Mouse (Mus musculus): ENCODE data around the gene Khdc1b. TPM values are rescaled to one million over a fixed set of nuclear protein-coding genes. Genes with fewer than 3 reads are reported as not detected.

Khdc1b gene
- polyA plus RNA-seq, 1 experiment from 2014 or later, result not detected

GRCm38 (mm10) chr1:21431666-21432065, 48.3 kb downstream of the Khdc1b start:
- H3K4me3 ChIP-seq (ENCODE audit: inconsistent target), result no peak overlapping the region
- H3K27ac ChIP-seq, result no peak overlapping the region
- H3K79me2 ChIP-seq (ENCODE audit: inconsistent target), result no peaks in the 10 kb centered on the region
- WGBS (ENCODE audit: missing documents), result 97% methylated on average over 3 of the region's 3 CpGs
- H3K36me3 ChIP-seq (ENCODE audit: inconsistent target), result no peaks in the 10 kb centered on the region

GRCm38 (mm10) chr1:21434853-21435252, 51.5 kb downstream of the Khdc1b start:
- 81% methylated on average over 3 of the region's 3 CpGs for WGBS (ENCODE audit: missing documents)
- Histone ChIP-seq H3K36me3 (ENCODE audit: inconsistent target) (no peaks in the 10 kb centered on the region), H3K27ac (no peak overlapping the region), H3K79me2 (ENCODE audit: inconsistent target) (no peaks in the 10 kb centered on the region), H3K4me3 (ENCODE audit: inconsistent target) (no peak overlapping the region)

Other genes starting within 250 kb of the Khdc1b start
- gene Tmem14a, start 165.0 kb upstream of the Khdc1b start, polyA plus RNA-seq (2018), result 1.9 to 2.6 TPM (median 2.2 TPM) in 3 replicates
- 0.49 to 3.1 TPM (median 0.80 TPM) in 3 replicates for gene Gsta3, start 143.0 kb upstream of the Khdc1b start, polyA plus RNA-seq (2018)
- gene Khdc1a, start 33.9 kb upstream of the Khdc1b start, polyA plus RNA-seq (2018), result not detected in 3 replicates
- gene Khdc1c, start 15.2 kb upstream of the Khdc1b start, polyA plus RNA-seq (2018), result not detected in 3 replicates

Data from macrophage (primary cell).